Mouse (Mus musculus) E14TG2a.4 (cell line): ENCODE measurements around the gene Wdr27.

Experiments
- H3K27me3 ChIP-seq: 2 replicates; pipeline ENCODE4 v1.6.1; 2014; ENCODE audit warnings: low read length, control low read depth; ENCODE audit not compliant: insufficient read depth
- H3K36me3 ChIP-seq: 2 replicates; pipeline ENCODE4 v1.6.1; 2014; ENCODE audit warnings: low read length, control low read depth; ENCODE audit not compliant: insufficient read depth
- H3K4me1 ChIP-seq: replicated peaks from 2 replicates; pipeline ENCODE4 v1.6.1; 2014; ENCODE audit warnings: low read depth, low read length, control low read depth
- H3K4me3 ChIP-seq: replicated peaks from 2 replicates; pipeline ENCODE4 v1.5.1; 2014; ENCODE audit warnings: mild to moderate bottlenecking, low read length
- H3K9me3 ChIP-seq: 2 replicates; pipeline ENCODE4 v1.6.1; 2014; ENCODE audit warnings: low read length, control low read depth
- CTCF ChIP-seq: conservative IDR thresholded peaks from 2 replicates; pipeline ENCODE4 v1.5.1; 2014; ENCODE audit warnings: low read length
- NANOG ChIP-seq: IDR thresholded peaks from 2 replicates; pipeline ENCODE4 v1.6.1; 2014; ENCODE audit warnings: borderline replicate concordance, low read length, mixed read lengths
- POU5F1 ChIP-seq: IDR thresholded peaks from 2 replicates; pipeline ENCODE4 v1.6.1; 2014; ENCODE audit warnings: low read length, borderline replicate concordance

The Wdr27 gene

DNA sequence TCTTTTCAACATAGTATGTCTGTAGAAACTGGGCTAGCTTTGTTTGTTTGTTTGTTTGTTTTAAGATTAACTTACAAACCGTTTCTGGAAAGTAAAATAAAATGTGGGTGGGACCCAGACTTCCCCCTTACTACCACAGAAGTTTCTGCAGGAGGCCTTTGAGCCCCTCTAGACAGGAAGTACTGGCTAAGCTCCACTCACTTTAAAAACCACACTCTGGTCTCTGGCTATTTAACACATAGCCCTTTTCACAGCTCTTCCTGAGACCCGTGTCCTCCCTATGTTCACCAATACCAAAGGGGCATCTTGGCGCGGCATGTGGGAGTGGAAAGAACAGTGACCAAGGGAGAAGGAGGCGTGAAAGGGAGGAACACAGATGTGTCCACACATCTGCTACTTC is 127.7 kb downstream of the Wdr27 start:
- H3K36me3 ChIP-seq: peaks cover 3% of the 10 kb centered on the region; the same call in 1 of the 2 replicates
- peaks cover 23% of the 10 kb centered on the region for H3K9me3 ChIP-seq
- H3K4me1 ChIP-seq: peaks cover 49% of the 10 kb centered on the region
- TF ChIP-seq CTCF (no peak), NANOG (no peak), POU5F1 (no peak)
- H3K4me3 ChIP-seq: no peak overlapping the region
- no peaks in the 10 kb centered on the region for H3K27me3 ChIP-seq

DNA sequence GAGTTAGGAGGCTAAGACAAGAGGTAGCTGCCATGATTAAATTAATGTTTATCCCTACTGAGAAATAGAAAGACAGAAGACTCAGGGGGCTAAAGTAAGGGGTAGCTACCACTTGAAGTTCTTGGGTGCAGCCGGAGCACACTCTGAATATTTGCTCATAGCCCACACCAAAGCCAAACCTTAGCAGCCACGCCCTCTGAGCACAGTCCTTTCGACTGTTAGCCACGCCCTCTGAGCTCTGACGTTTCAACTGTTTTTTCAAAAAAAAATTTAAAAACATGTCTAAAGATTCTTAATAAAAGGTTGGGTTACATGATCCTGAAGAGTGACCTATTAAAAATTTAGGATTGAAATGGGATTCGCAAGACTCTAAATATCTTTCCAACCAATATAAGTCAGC is 130.3 kb downstream of the Wdr27 start:
- Histone ChIP-seq H3K4me3 (no peak overlapping the region), H3K36me3 (no peaks in the 10 kb centered on the region), H3K9me3 (peaks cover 30% of the 10 kb centered on the region)

DNA sequence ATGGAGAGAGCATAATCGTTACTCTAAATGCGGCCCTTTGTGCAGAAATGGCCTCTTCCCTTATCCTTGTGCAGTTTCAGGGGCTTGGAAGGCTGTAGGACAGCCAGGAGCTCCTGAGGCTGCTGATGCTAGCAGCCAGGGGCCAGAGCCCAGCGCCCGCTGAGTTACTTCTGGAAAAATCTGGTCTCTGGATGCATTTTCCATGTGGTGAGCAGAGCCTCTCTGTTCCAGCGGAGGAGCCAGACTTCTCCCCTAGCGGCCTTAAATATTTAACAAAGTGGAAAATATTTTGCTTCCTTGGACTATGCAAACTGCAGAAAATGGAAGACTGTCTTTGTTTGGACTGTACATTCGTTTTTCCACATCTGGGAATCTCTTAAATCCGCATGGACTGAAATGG is 130.9 kb downstream of the Wdr27 start:
- Histone ChIP-seq H3K9me3 (peaks cover 36% of the 10 kb centered on the region), H3K27me3 (no peaks in the 10 kb centered on the region)
- TF ChIP-seq POU5F1 (no peak), CTCF (no peak), NANOG (no peak)

More for the DNA sequence above, 130.3 kb downstream of the Wdr27 start:
- TF ChIP-seq NANOG: no peak
- TF ChIP-seq CTCF: no peak
- TF ChIP-seq POU5F1: no peak
- no peaks in the 10 kb centered on the region for H3K27me3 ChIP-seq
- H3K4me1 ChIP-seq: peaks cover 40% of the 10 kb centered on the region

DNA sequence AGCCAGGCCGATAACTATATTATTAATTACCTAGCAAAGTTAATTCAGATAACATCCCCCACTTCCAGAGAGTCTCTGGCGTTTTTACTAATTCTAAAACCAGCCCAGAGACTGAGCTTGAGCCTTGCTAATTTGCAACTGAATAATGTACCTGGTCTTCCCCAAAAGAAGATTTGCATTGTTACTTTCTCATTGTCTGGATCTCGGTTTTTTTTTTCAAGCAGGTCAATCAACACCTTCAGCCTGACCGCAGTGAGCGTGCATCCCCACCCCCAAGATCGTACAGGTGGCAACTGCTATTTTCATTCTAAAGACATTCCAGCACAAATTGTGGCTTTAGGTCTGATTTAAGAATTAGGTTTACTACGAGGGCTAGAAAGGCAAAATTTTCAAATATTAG is 136.2 kb downstream of the Wdr27 start:
- no peaks in the 10 kb centered on the region for H3K27me3 ChIP-seq
- H3K4me1 ChIP-seq: peaks cover 2% of the 10 kb centered on the region; the same call in 1 of the 2 replicates
- TF ChIP-seq NANOG (no peak), POU5F1 (no peak), CTCF (no peak)
- peaks cover 40% of the 10 kb centered on the region for H3K9me3 ChIP-seq
- H3K36me3 ChIP-seq: no peaks in the 10 kb centered on the region
- H3K4me3 ChIP-seq: peak overlapping the region; percentile 50; the same call in 1 of the 2 replicates

More for the DNA sequence above, 130.9 kb downstream of the Wdr27 start:
- H3K36me3 ChIP-seq: no peaks in the 10 kb centered on the region
- H3K4me3 ChIP-seq: no peak overlapping the region
- H3K4me1 ChIP-seq: peaks cover 34% of the 10 kb centered on the region

DNA sequence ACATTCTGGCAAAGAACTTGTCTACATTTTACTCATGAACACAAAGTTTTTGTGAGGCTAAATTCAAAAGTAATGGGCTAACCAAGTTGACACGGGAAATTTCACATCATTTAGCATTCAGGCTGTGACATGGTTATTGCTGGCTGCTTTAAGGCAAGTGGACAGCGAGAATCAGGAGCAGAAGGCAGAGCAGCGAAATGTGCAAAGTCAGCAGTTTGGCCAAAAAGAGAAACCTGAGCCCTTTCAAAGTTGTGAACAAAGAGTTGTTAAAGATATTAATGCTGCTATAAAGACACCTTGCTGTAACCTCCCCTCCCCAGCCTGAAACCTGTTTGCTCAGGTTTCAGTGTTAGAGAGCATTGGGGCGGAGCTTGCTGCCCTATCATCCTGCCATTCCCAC is 143.7 kb downstream of the Wdr27 start:
- H3K27me3 ChIP-seq: no peaks in the 10 kb centered on the region
- peaks cover 12% of the 10 kb centered on the region; the same call in 1 of the 2 replicates for H3K9me3 ChIP-seq
- no peak for TF ChIP-seq POU5F1
- no peak for TF ChIP-seq NANOG
- TF ChIP-seq CTCF: no peak
- no peaks in the 10 kb centered on the region for H3K36me3 ChIP-seq
- no peaks in the 10 kb centered on the region for H3K4me1 ChIP-seq
- no peak overlapping the region for H3K4me3 ChIP-seq

DNA sequence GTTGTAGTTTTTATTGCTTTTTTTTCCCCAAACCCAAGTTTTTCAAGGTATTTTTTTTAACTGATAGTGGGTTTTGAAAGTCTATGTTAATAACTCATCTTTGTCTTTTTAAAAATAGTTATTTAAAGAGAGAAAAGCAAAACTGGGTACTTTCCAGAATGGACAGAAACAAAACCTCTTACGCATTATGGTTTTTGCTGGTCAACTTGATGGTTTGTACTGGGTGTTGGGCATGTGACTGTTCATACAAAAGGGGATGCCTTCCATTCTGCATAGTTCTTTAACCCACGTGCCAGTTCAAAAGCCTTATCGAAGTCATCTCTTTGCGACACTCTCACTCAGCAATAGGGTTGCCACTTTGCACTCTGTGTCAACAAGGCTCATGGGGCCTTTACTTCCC is 147.9 kb downstream of the Wdr27 start:
- Histone ChIP-seq H3K4me1 (no peaks in the 10 kb centered on the region), H3K36me3 (no peaks in the 10 kb centered on the region), H3K27me3 (no peaks in the 10 kb centered on the region), H3K4me3 (no peak overlapping the region), H3K9me3 (peaks cover 35% of the 10 kb centered on the region)
- no peak for TF ChIP-seq CTCF
- no peak for TF ChIP-seq NANOG
- TF ChIP-seq POU5F1: no peak

DNA sequence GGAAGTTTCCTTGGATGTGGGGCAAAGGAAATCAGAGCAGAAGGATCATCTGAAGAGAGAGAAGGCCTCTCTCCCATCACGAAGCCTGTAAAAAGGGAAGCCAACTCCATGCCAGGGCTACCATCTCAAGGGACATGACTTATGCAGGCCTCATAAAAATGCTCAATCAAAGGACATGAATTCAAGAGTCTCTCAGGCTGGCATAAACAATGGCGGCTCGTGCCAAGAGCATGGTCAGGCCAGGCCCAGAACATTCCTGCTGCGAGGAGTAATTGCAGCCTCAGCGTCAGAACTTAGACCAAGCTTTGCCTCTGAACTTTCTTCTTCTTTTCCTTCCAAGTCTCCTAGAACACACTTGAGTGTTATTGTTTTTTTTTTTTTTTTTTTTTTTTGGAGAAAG is 163.6 kb downstream of the Wdr27 start:
- Histone ChIP-seq H3K4me3 (no peak overlapping the region), H3K9me3 (peaks cover 6% of the 10 kb centered on the region), H3K4me1 (no peaks in the 10 kb centered on the region), H3K36me3 (no peaks in the 10 kb centered on the region), H3K27me3 (no peaks in the 10 kb centered on the region)
- TF ChIP-seq POU5F1: no peak
- TF ChIP-seq CTCF: no peak
- no peak for TF ChIP-seq NANOG

DNA sequence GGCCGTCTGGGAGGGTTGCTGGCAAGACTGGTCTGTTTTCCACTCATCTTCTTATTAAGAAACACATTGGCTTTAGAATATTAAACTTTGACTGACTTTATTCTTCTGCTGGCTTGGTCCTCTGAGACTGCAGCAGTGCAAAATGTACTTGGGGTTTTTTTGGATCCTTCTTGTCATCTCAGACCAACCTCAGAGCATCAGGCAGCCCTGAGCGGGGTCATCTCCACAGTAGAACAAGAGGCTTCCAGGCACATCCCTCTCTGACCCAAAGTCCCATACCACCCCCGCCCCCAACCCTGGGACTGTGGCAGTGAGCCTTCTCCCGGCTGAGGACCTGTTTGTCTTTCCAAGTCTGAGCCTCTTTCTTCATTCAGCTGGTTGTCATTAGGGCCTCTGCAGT is 171.6 kb downstream of the Wdr27 start:
- no peaks in the 10 kb centered on the region for H3K4me1 ChIP-seq
- no peaks in the 10 kb centered on the region for H3K9me3 ChIP-seq
- no peaks in the 10 kb centered on the region for H3K27me3 ChIP-seq
- no peak overlapping the region for H3K4me3 ChIP-seq
- TF ChIP-seq CTCF (no peak), NANOG (no peak), POU5F1 (no peak)
- H3K36me3 ChIP-seq: no peaks in the 10 kb centered on the region

DNA sequence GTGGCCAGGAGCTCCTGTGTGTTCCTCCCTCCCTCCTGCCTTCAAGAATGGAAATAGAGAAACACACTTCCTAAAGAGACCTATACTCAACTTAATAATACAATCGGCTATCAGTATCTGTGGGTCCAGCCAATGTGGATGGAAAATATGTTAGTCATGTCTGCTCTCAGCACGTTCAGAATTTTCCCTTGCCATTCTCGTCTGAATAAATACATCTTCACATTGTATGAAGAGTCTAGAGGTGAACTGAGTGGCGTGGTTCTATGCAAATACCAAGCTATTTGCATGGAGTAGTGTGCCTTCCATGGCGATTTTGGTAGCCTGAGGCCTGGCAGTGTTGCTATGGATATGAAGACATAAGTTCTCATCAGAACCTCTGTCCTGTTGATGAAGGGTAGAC is 172.6 kb downstream of the Wdr27 start:
- no peaks in the 10 kb centered on the region for H3K36me3 ChIP-seq
- H3K4me1 ChIP-seq: no peaks in the 10 kb centered on the region
- no peaks in the 10 kb centered on the region for H3K27me3 ChIP-seq
- H3K9me3 ChIP-seq: no peaks in the 10 kb centered on the region
- TF ChIP-seq POU5F1 (no peak), CTCF (no peak), NANOG (no peak)
- no peak overlapping the region for H3K4me3 ChIP-seq
